Mouse (Mus musculus) CH12.LX (cell line): ENCODE measurements around the gene Aplp2. TPM values are rescaled to one million over a fixed set of nuclear protein-coding genes. Genes with fewer than 3 reads are reported as not detected.

ENCODE experiments used
- DNase-seq: peaks from one replicate; pipeline ENCODE4 v3.0.0-alpha.2; 2013; ENCODE audit errors: extremely low read depth
- H3K27ac ChIP-seq: 2 replicates; pipeline ENCODE4 v1.5.1; 2012; ENCODE audit warnings: low read depth, mild to moderate bottlenecking, control low read depth, moderate library complexity; ENCODE audit not compliant: insufficient read depth
- H3K27me3 ChIP-seq: replicated peaks from 2 replicates; pipeline ENCODE3; 2012; ENCODE audit warnings: inconsistent platforms
- H3K36me3 ChIP-seq, 2 experiments: replicated peaks in 1 of 2; 2 replicates each; pipeline versions ENCODE3 to v1.6.1; 2012; ENCODE audit warnings: inconsistent platforms in 1 of 2, low read length in 1 of 2, mild to moderate bottlenecking in 1 of 2, mixed read lengths in 1 of 2, moderate library complexity in 1 of 2; ENCODE audit not compliant: control insufficient read depth in 1 of 2, insufficient read depth in 1 of 2
- H3K4me1 ChIP-seq, 2 experiments: 2 replicates each; pipeline ENCODE4 v1.6.1; 2012; ENCODE audit warnings: inconsistent platforms in 1 of 2, moderate library complexity in 1 of 2; ENCODE audit not compliant: insufficient read depth in 2 of 2, control insufficient read depth in 1 of 2
- H3K4me2 ChIP-seq: 2 replicates; pipeline ENCODE4 v1.6.1; 2012; ENCODE audit warnings: low read depth, mild to moderate bottlenecking, control low read depth; ENCODE audit not compliant: poor library complexity, insufficient read depth, severe bottlenecking
- H3K4me3 ChIP-seq, 3 experiments: fragments of 150-350 bp in 1 of 3; sonication (generic) in 1 of 3; replicated peaks in 1 of 3; 2 replicates each; pipeline versions ENCODE3 to v1.5.1; 2011 to 2012; ENCODE audit warnings: low read depth in 2 of 3, low read length in 2 of 3, mild to moderate bottlenecking in 2 of 3, moderate library complexity in 2 of 3, control low read depth in 1 of 3, improper control_type of control experiment in 1 of 3, inconsistent platforms in 1 of 3, mixed read lengths in 1 of 3; ENCODE audit not compliant: poor library complexity in 1 of 3
- H3K79me2 ChIP-seq: replicated peaks from 2 replicates; pipeline ENCODE4 v1.6.1; 2012; ENCODE audit warnings: mild to moderate bottlenecking, moderate library complexity; ENCODE audit not compliant: control insufficient read depth, poor library complexity, insufficient read depth, severe bottlenecking; ENCODE audit errors: extremely low read depth
- H3K9ac ChIP-seq: 2 replicates; pipeline ENCODE4 v1.6.1; 2012; ENCODE audit warnings: low read depth, mild to moderate bottlenecking, control low read depth, moderate library complexity; ENCODE audit not compliant: insufficient read depth
- H3K9me3 ChIP-seq: replicated peaks from 2 replicates; pipeline ENCODE3; 2012; ENCODE audit warnings: low read length, inconsistent platforms, mixed read lengths
- BHLHE40 ChIP-seq: IDR thresholded peaks from 2 replicates; pipeline ENCODE4 v1.6.1; 2011; ENCODE audit warnings: mild to moderate bottlenecking, low read depth, low read length, improper control_type of control experiment
- CHD1 ChIP-seq: IDR thresholded peaks from 2 replicates; pipeline ENCODE4 v1.6.1; 2012; ENCODE audit warnings: low read depth, low read length, improper control_type of control experiment, inconsistent platforms
- CHD2 ChIP-seq: IDR thresholded peaks from 2 replicates; pipeline ENCODE4 v1.6.1; 2011; ENCODE audit warnings: low read length, improper control_type of control experiment
- CTCF ChIP-seq, 2 experiments: IDR thresholded peaks in 1 of 2; conservative IDR thresholded peaks in 1 of 2; 2 replicates each; pipeline ENCODE4 v1.5.1; 2011 to 2012; ENCODE audit warnings: low read depth in 2 of 2, low read length in 2 of 2, improper control_type of control experiment in 1 of 2, inconsistent platforms in 1 of 2, mild to moderate bottlenecking in 1 of 2, moderate library complexity in 1 of 2
- E2F4 ChIP-seq: IDR thresholded peaks from 2 replicates; pipeline ENCODE4 v1.6.1; 2011; ENCODE audit warnings: low read depth, low read length, improper control_type of control experiment; ENCODE audit not compliant: insufficient replicate concordance
- ELF1 ChIP-seq: IDR thresholded peaks from 2 replicates; pipeline ENCODE4 v1.6.1; 2014; ENCODE audit warnings: low read depth, mild to moderate bottlenecking, inconsistent platforms, low read length, improper control_type of control experiment
- EP300 ChIP-seq: IDR thresholded peaks from 2 replicates; pipeline ENCODE4 v1.6.1; 2011; ENCODE audit warnings: low read length, improper control_type of control experiment
- ETS1 ChIP-seq: conservative IDR thresholded peaks from 2 replicates; pipeline ENCODE4 v1.6.1; 2012; ENCODE audit warnings: low read depth, mild to moderate bottlenecking, inconsistent platforms, low read length, improper control_type of control experiment, moderate library complexity
- GABPA ChIP-seq: IDR thresholded peaks from 2 replicates; pipeline ENCODE4 v1.6.1; 2012; ENCODE audit warnings: low read depth, low read length, improper control_type of control experiment, inconsistent platforms; ENCODE audit not compliant: insufficient replicate concordance
- HCFC1 ChIP-seq: IDR thresholded peaks from 2 replicates; pipeline ENCODE4 v1.6.1; 2012; ENCODE audit warnings: low read depth, mild to moderate bottlenecking, inconsistent platforms, low read length, improper control_type of control experiment
- IRF4 ChIP-seq: IDR thresholded peaks from 2 replicates; pipeline ENCODE4 v1.6.1; 2014; ENCODE audit warnings: low read depth, mild to moderate bottlenecking, inconsistent platforms, low read length, improper control_type of control experiment
- JUN ChIP-seq: IDR thresholded peaks from 2 replicates; pipeline ENCODE4 v1.6.1; 2011; ENCODE audit warnings: low read depth, mild to moderate bottlenecking, low read length, improper control_type of control experiment, moderate library complexity; ENCODE audit not compliant: insufficient read depth
- JUND ChIP-seq: conservative IDR thresholded peaks from 2 replicates; pipeline ENCODE4 v1.6.1; 2011; ENCODE audit warnings: low read depth, low read length, improper control_type of control experiment
- KAT2A ChIP-seq: IDR thresholded peaks from 2 replicates; pipeline ENCODE4 v1.6.1; 2012; ENCODE audit warnings: low read length, improper control_type of control experiment, inconsistent platforms; ENCODE audit not compliant: insufficient replicate concordance
- MAFK ChIP-seq: IDR thresholded peaks from 2 replicates; pipeline ENCODE4 v1.6.1; 2011; ENCODE audit warnings: low read length, improper control_type of control experiment; ENCODE audit not compliant: insufficient replicate concordance
- MAX ChIP-seq: IDR thresholded peaks from 2 replicates; pipeline ENCODE4 v1.6.1; 2011; ENCODE audit warnings: low read length, improper control_type of control experiment
- MAZ ChIP-seq: IDR thresholded peaks from 2 replicates; pipeline ENCODE4 v1.6.1; 2012; ENCODE audit warnings: low read depth, mild to moderate bottlenecking, inconsistent platforms, low read length, improper control_type of control experiment, moderate library complexity
- MEF2A ChIP-seq: IDR thresholded peaks from 2 replicates; pipeline ENCODE4 v1.6.1; 2014; ENCODE audit warnings: low read depth, mild to moderate bottlenecking, inconsistent platforms, low read length, improper control_type of control experiment, borderline replicate concordance
- MXI1 ChIP-seq: IDR thresholded peaks from 2 replicates; pipeline ENCODE4 v1.6.1; 2011; ENCODE audit warnings: mild to moderate bottlenecking, low read depth, low read length, improper control_type of control experiment
- MYC ChIP-seq: IDR thresholded peaks from 2 replicates; pipeline ENCODE4 v1.6.1; 2011; ENCODE audit warnings: low read depth, mild to moderate bottlenecking, improper control_type of control experiment, low read length
- NELFE ChIP-seq: IDR thresholded peaks from 2 replicates; pipeline ENCODE4 v1.6.1; 2011; ENCODE audit warnings: low read depth, low read length, improper control_type of control experiment
- NRF1 ChIP-seq: IDR thresholded peaks from 2 replicates; pipeline ENCODE4 v1.6.1; 2014; ENCODE audit warnings: low read depth, mild to moderate bottlenecking, inconsistent platforms, low read length, improper control_type of control experiment, moderate library complexity
- PAX5 ChIP-seq: IDR thresholded peaks from 2 replicates; pipeline ENCODE4 v1.6.1; 2012; ENCODE audit warnings: low read length, inconsistent platforms, mixed read lengths
- POLR2A ChIP-seq: IDR thresholded peaks from 2 replicates; pipeline ENCODE4 v1.6.1; 2011; ENCODE audit warnings: low read depth, mild to moderate bottlenecking, improper control_type of control experiment, low read length
- POLR2AphosphoS2 ChIP-seq: IDR thresholded peaks from 2 replicates; pipeline ENCODE4 v1.6.1; 2011; ENCODE audit warnings: low read depth, low read length, improper control_type of control experiment
- RAD21 ChIP-seq: IDR thresholded peaks from 2 replicates; pipeline ENCODE4 v1.6.1; 2011; ENCODE audit warnings: low read depth, mild to moderate bottlenecking, low read length, improper control_type of control experiment, moderate library complexity
- RCOR1 ChIP-seq: conservative IDR thresholded peaks from 2 replicates; pipeline ENCODE4 v1.6.1; 2012; ENCODE audit warnings: low read depth, mild to moderate bottlenecking, inconsistent platforms, low read length, improper control_type of control experiment
- SIN3A ChIP-seq: IDR thresholded peaks from 2 replicates; pipeline ENCODE4 v1.6.1; 2012; ENCODE audit warnings: low read length, improper control_type of control experiment, inconsistent platforms
- SMC3 ChIP-seq: IDR thresholded peaks from 2 replicates; pipeline ENCODE4 v1.6.1; 2011; ENCODE audit warnings: low read depth, low read length, improper control_type of control experiment
- TBP ChIP-seq: conservative IDR thresholded peaks from 2 replicates; pipeline ENCODE4 v1.6.1; 2011; ENCODE audit warnings: low read depth, low read length, improper control_type of control experiment
- TCF12 ChIP-seq: IDR thresholded peaks from 2 replicates; pipeline ENCODE4 v1.6.1; 2014; ENCODE audit warnings: low read depth, mild to moderate bottlenecking, inconsistent platforms, low read length, improper control_type of control experiment
- UBTF ChIP-seq: IDR thresholded peaks from 2 replicates; pipeline ENCODE4 v1.6.1; 2012; ENCODE audit warnings: low read depth, mild to moderate bottlenecking, inconsistent platforms, low read length, improper control_type of control experiment, moderate library complexity
- USF1 ChIP-seq: IDR thresholded peaks from 2 replicates; pipeline ENCODE4 v1.6.1; 2014; ENCODE audit warnings: low read depth, mild to moderate bottlenecking, inconsistent platforms, low read length, improper control_type of control experiment
- USF2 ChIP-seq: conservative IDR thresholded peaks from 2 replicates; pipeline ENCODE4 v1.6.1; 2011; ENCODE audit warnings: low read depth, low read length, improper control_type of control experiment
- ZC3H11A ChIP-seq: IDR thresholded peaks from 2 replicates; pipeline ENCODE4 v1.6.1; 2012; ENCODE audit warnings: low read depth, mild to moderate bottlenecking, inconsistent platforms, low read length, improper control_type of control experiment
- ZKSCAN1 ChIP-seq: IDR thresholded peaks from 2 replicates; pipeline ENCODE4 v1.6.1; 2012; ENCODE audit warnings: low read depth, inconsistent platforms, low read length, improper control_type of control experiment, borderline replicate concordance
- ZMIZ1 ChIP-seq: IDR thresholded peaks from 2 replicates; pipeline ENCODE4 v1.6.1; 2012; ENCODE audit warnings: low read depth, mild to moderate bottlenecking, inconsistent platforms, low read length, improper control_type of control experiment
- ZNF384 ChIP-seq: IDR thresholded peaks from 2 replicates; pipeline ENCODE4 v1.6.1; 2012; ENCODE audit warnings: low read depth, low read length, improper control_type of control experiment, inconsistent platforms
- dilution Hi-C: fragments of 300-500 bp; cut with MboI; formaldehyde crosslinking; loops from 2 replicates; pipeline ENCODE4 v1.14.3; 2020; ENCODE audit warnings: low sequenced_read_pairs; ENCODE audit not compliant: extremely low pct_unique_long_range_greater_than_20kb, extremely low pct_ligation_motif_present
- in situ Hi-C: fragments of 300-500 bp; cut with MboI; formaldehyde crosslinking; loops from 3 replicates; pipeline ENCODE4 v1.14.3; 2019; ENCODE audit warnings: low sequenced_read_pairs, low pct_ligation_motif_present, low pct_unique_long_range_greater_than_20kb, mixed read lengths
- polyA plus RNA-seq: library from polyadenylated mRNA; unstranded; fragments of >175 nt; gene quantifications from 2 replicates; pipeline ENCODE4 v1.2.1, GENCODE M21; 2012; ENCODE audit warnings: low read depth; ENCODE audit not compliant: insufficient read length
- total RNA-seq, 2 experiments: library from RNA; depleted of rRNA; stranded (reverse); fragments of 300-350 nt in 1 of 2; fragments of >200 nt in 1 of 2; gene quantifications; 2 replicates each; pipeline ENCODE4 v1.2.3; 2012 to 2014

Aplp2 gene
- total RNA-seq (2012; rRNA removed) = 26.0 and 30.4 TPM in 2 replicates
- 39.1 and 44.3 TPM in 2 replicates for total RNA-seq (2014; rRNA removed)
- 52.7 and 55.1 TPM in 2 replicates for polyA plus RNA-seq

DNA sequence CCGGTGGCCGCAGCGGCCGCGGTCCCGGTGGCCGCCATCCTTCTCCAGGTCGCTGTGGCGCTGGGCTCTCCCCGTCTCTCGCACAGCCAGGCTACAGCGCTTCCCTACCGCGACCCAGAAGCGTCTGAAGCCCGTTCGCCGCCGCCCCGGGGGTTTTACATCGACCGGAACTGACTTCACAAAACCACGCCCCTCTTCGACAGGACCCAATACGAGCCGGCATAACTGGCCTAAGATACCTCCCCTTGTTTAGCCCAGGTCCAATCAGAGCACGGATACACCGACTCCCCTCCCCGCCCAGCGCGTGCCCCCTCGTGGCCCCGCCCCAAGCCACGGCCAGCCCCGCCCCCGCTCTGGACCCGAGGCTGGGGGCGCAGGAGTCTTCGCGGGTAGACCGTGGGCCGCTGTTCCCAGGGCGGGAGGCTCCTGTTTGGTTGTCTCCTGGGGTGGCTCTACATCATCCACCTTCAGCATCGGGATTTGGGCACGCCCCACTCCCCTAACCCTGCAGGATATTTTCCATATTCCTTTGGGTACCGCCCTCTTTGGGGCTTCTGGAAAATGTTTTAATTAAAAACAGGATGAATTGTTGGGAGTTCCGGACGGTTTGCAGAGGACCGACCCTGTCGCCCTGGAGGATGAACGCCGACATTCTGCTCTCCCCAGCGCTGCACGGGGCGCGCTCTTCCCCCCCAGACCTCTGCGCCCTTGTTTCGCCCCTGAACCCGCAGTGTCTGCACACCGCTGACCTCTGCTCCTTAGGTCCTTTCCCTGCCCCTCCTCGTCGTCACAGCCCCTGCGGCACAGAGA, at the start of gene Aplp2:
TSS of gene Aplp2 (minus strand) at position 126 of the 810 bp plus-strand sequence.
- Histone ChIP-seq H3K4me2 (peak within 1 kb of the TSS; percentile 100), H3K9me3 (no peaks in the 10 kb centered on the region), H3K79me2 (no peaks in the 10 kb centered on the region; the same call in 1 of the 2 replicates), H3K4me1 (peaks cover 0 to 5% of the 10 kb centered on the region in 2 experiments; a peak in 2 of 4 replicates), H3K27ac (no peak within 1 kb of the TSS), H3K9ac (peak within 1 kb of the TSS; percentile 58), H3K36me3 (no peaks in the 10 kb centered on the region), H3K4me3 (peak within 1 kb of the TSS; percentile 65 to 89 (median 85)), H3K27me3 (peaks cover 11% of the 10 kb centered on the region)
- TF ChIP-seq GABPA = no peak
- no peak for TF ChIP-seq MAX
- no peak for TF ChIP-seq E2F4
- no peak for TF ChIP-seq JUN
- TF ChIP-seq SMC3 = no peak
- TF ChIP-seq ELF1 = peak; percentile 53
- TF ChIP-seq ZNF384 = no peak
- TF ChIP-seq ZMIZ1 = peak; percentile 96
- TF ChIP-seq EP300 = no peak
- no peak for TF ChIP-seq KAT2A
- no peak for TF ChIP-seq CTCF (conservative IDR thresholded peaks at IDR 0.05 in 1 of 2, IDR thresholded peaks at IDR 0.05 in 1 of 2; ENCODE audit: low read depth in 2 of 2, low read length in 2 of 2)
- 0 out of 2 replicates have a peak, but pooled peaks have one; percentile 33 for TF ChIP-seq UBTF
- no peak for TF ChIP-seq MEF2A
- TF ChIP-seq USF1 = no peak
- peak; percentile 27; the same call in 1 of the 2 replicates for TF ChIP-seq CHD2
- TF ChIP-seq ETS1 = no peak
- TF ChIP-seq TCF12 = peak; percentile 98
- TF ChIP-seq HCFC1 = peak; percentile 63
- no peak for TF ChIP-seq RCOR1
- TF ChIP-seq MXI1 = 0 out of 2 replicates have a peak, but pooled peaks have one; percentile 38
- TF ChIP-seq JUND = no peak
- peak; percentile 83; the same call in 1 of the 2 replicates for TF ChIP-seq POLR2AphosphoS2
- peak; percentile 97 for TF ChIP-seq NELFE
- no peak for TF ChIP-seq ZC3H11A
- peak; percentile 99 for TF ChIP-seq POLR2A
- no peak for TF ChIP-seq MAFK
- TF ChIP-seq TBP = peak; percentile 97
- peak; percentile 100 for TF ChIP-seq MAZ
- TF ChIP-seq RAD21 = no peak
- no peak for TF ChIP-seq ZKSCAN1
- no peak for TF ChIP-seq CHD1
- no peak for TF ChIP-seq USF2
- no peak for TF ChIP-seq PAX5
- 0 out of 2 replicates have a peak, but pooled peaks have one; percentile 15 for TF ChIP-seq BHLHE40
- 0 out of 2 replicates have a peak, but pooled peaks have one; percentile 29 for TF ChIP-seq IRF4
- TF ChIP-seq NRF1 = no peak; the same call in 1 of the 2 replicates
- no peak for TF ChIP-seq MYC
- no peak for TF ChIP-seq SIN3A
- dilution Hi-C loops = no loop called here
- DNase-seq = peak; percentile 97
- in situ Hi-C loops = no loop called here
